Mouse (Mus musculus): ENCODE data around the gene Gm17482.

Gm17482 gene

DNA sequence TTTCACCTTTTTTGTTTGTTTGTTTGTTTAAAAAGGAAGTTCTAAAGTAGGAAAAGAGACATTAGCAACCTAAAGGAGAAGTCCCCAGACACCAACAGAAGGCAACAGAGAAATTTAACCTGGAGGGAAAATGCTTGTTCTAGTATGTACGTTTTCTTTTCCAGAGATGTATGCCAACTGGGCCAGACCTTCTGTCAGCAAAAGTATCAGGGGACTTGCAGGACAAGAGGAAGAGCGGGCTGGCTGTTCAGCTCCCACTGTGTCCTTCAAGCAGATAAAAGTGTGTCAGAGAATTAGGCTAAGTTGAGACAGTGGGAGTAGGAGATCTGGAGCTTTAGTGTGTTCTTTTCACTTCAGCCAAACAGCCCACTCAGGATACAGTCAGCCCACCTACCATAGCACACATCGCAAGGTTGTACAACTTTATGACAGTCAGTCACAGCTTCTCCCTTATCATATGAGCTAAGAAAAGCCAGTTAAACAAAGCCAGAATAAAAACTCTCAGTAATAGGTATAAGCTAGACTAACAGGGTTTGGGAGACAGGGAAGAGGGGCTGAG lies 18.4 kb downstream of the Gm17482 start:
- DNase-seq (ENCODE audit: low read depth, low spot score) = no peak

- DNase-seq (ENCODE audit: low read depth, low spot score) = no peak
Measured at GRCm38 (mm10) chr6:115251531-115251985, 24.4 kb downstream of the Gm17482 start.

DNA sequence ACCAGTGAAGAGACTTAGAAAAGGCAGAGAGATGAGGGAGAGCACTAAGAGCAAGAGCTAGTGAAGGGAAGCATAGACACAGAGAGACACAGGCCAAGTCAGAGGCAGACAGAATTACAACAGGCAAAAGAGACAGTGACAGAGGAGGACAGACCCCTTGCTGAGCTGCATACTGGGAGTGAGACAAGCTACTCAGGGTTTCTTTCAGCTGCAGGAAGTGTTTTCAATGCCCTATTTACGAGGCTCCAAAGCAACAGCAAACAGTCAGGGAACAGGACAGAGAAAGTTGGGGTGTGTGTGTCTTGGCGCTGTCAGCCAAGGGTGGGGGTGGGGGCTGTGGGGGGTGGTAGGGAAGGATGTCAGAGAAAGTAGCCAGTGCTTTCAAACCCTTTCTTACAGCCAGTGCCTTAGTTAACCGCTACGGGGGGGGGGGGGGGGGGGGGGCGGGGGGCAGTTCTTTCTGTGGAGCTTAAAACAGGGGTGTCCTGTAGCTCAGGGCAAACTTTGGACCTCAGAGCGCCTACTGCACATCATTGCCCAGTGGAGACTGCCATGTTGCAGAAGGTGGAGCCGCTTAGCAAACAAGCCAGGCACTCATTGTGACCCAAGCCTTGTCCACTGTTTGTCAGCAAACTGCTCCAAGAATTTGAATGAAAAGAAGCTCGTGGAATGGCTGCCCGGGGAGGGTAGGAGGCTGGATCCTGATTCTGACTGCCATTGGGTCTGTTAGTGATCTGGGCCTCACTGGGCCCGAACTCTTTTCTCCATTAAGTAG lies 25.1 kb downstream of the Gm17482 start, which contains the start of gene Timp4:
Gene Timp4 (minus strand): TSS at position 107 of the 775 bp plus-strand sequence.
- DNase-seq (ENCODE audit: low read depth, low spot score) = no peak

- DNase-seq (ENCODE audit: low read depth, low spot score) = no peak
Measured at GRCm38 (mm10) chr6:115255171-115255570, 28.0 kb downstream of the Gm17482 start.

GRCm38 (mm10) chr6:115260507-115260906 lies 33.4 kb downstream of the Gm17482 start:
- no peak for DNase-seq (ENCODE audit: low read depth, low spot score)

DNA sequence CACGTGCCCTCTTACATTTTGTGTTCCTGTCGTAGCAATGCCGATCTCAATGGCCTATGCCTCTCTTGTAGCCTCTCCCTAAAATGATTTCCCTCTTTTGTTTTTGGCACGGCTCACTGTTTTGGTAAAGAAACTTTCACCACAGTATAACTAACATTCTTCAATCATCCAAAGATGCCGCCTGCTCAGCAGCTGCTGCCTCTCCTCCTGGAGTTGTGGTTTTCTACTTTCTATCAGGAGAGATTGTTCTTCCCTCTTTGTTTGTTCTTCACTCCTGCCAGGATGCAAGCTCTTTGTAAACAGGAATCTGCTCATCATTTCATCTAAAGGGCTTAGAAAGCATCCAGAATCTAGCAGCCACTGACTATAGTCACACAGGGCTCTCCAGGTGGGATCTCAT lies 39.6 kb downstream of the Gm17482 start:
- no peak for DNase-seq (ENCODE audit: low read depth, low spot score)

GRCm38 (mm10) chr6:115267916-115268315 lies 40.8 kb downstream of the Gm17482 start:
- peak; percentile 25 for DNase-seq (ENCODE audit: low read depth, low spot score)

- no peak for DNase-seq (ENCODE audit: low read depth, low spot score)
Measured at GRCm38 (mm10) chr6:115268551-115269385, 41.6 kb downstream of the Gm17482 start.

DNA sequence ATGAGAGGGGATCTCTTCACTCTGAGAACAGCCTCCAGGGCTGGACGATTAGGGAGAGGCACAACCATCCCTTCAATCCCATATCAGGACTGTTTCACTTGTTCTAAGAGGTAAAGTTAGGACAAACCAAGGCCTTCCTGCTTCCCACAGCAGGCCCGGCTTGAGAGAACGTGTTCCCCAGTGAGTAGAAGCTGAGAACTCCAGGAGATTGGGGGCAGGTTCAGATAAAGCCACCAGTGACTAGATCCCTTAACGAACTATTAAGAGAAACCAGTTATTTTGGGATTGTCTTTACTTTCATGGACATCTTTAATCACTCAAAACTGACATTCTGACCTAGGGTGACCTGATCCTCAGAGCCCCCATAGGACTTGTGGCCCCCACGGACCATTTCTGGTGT lies 42.4 kb downstream of the Gm17482 start:
- no peak for DNase-seq (ENCODE audit: low read depth, low spot score)

DNA sequence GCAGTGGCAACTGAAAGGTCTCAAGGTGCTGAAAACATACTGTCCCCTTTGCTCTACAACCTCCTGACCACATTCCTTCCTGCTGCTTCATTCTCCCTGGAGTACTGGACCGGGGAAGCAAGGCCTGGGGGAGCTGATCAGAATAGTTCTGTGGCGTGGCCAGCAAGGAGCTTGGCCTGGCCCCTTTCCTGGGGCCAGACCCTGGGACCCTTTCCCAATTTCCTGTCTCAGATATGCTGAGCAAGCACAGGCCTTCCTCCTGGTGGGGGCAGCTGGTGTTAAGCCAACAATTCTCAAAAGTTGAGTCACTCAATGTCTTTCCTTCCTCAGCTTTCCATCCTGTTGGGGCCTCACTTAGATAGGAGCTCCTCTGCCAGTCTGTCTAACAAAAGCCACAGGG lies 42.9 kb downstream of the Gm17482 start:
- no peak for DNase-seq (ENCODE audit: low read depth, low spot score)

DNA sequence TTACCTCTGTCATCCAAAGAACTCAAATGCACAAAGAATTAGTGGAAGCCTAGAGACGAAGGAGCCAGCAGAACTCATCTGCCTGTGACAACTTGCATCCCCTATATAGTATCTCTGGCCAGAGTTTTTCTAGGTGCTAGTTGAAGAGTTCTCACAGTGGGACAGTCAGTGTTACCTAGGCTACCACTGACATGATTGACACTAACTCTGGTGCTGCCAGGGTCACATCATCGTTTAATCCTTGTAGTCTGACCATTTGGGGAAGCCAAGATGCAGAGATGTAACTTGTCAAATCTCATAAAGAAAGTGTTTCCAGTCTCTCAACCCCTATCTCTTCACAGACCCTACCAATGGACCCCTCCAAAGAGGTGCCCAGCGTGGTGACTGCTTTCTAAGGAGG lies 44.2 kb downstream of the Gm17482 start:
- DNase-seq (ENCODE audit: low read depth, low spot score) = no peak

DNA sequence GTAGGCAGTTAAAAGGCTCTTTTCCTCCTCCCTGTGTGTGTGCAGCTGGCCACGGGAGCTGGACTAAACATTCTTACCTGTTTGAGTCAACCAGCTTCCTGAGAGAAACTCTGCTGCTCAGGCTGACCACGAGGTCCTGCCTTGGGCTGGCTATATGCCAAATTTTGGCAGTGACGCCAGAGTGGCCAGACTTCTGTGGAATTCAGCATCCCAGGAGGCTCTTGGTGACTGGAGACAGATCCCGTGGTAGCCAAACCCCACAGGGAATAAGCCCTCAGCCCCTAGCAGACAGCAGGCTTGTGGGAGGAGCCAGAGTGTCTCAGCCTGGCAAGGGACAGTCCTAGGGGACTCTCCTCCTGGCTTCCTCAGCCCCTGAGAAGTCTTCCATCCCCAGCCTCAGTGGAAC lies 44.7 kb downstream of the Gm17482 start:
- no peak for DNase-seq (ENCODE audit: low read depth, low spot score)

DNA sequence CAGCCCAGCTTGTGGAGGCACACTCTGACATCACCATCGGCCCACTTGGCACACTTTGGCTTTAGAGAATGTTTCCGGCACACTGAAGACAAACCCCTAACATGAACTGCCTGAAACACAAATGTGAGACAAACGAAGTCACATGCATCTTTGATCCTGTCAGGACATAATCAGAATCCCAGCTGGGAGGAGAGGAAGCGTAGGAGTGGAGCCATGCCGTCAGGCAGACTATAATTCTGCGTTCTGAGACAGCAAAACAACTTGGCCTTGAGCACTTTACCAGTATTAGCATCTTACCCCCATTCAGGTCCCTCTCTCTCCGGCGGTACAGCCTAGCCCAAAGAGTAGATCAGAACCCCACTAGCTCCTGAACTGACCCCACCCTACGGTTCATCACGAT lies 46.2 kb downstream of the Gm17482 start:
- DNase-seq (ENCODE audit: low read depth, low spot score) = no peak

DNA sequence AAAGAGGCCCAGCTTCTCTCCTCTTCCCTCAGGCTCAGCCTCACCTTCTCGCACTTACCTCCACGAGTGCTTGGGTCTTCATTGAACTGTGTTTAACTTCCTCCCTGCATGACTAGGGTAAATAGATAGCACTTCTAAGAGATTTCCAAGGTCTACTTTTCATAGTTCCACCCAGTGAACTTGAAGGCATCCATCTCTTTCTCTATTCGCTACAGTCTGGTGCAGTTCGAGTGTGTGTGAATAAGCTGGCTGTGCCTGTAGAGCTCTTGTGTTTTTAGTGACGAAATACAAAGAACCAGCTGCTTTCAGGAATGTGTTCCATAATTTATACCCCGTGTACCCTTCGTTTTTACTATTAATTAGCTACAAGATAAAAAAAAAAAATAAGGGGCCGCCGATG lies 47.6 kb downstream of the Gm17482 start:
- no peak for DNase-seq (ENCODE audit: low read depth, low spot score)

GRCm38 (mm10) chr6:115275116-115275815 lies 48.1 kb downstream of the Gm17482 start:
- no peak for DNase-seq (ENCODE audit: low read depth, low spot score)

DNA sequence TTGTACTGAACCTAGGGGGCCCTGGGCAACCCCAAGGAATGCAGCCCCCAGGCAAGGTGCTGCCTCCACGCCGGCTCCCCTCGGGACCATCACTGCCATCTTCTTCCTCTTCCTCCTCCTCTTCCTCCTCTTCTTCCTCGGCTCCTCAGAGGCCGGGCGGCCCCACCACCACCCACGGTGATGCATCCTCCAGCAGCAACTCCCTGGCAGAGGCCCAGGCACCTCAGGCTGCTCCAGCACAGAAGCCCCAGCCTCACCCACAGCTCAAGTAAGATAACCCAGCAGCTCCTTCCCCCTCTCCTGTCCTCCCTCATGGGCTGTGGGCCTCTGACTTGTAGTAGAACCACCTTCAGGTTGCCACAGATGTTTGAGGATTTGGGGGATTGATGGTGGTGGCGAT lies 50.9 kb downstream of the Gm17482 start:
- DNase-seq (ENCODE audit: low read depth, low spot score) = no peak

- no peak for DNase-seq (ENCODE audit: low read depth, low spot score)
Measured at GRCm38 (mm10) chr6:115279639-115280038, 52.5 kb downstream of the Gm17482 start.

DNA sequence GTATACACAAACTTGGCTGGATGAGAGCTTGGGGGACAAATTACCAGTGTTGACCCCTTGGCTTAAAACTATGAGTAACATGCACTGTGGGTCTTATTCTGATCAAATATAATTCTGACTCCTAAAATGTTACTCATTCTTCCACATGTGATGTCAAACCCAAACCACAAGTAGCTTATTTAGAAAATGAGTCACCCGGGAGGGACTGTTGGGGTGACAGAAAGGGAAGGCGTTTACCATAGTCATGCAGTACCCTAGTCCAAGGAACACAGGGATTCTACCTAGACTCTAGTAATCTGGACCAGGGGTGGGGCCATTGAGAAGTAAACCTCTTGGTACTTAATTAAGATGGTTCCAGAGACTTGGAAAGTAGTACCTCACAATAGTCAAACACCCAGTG lies 57.0 kb downstream of the Gm17482 start:
- no peak for DNase-seq (ENCODE audit: low read depth, low spot score)

DNA sequence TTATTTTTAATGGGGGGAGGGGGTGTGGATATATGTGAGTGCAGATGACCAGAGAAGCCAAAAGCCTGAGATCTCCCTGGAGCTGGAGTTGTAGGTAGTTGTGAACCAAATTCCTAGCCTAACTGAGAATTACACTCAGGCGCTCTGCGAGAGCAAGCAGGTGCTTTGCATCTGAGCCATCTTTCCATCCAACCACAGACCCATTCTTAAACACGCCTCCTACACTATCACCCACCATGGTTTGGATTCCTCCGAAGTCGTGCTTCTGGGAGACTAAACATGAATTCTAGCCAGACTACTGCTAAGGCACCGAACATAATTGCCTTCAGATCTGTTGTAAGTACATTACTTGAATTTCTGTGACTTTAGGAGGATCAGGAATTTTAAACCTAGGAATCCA lies 59.3 kb downstream of the Gm17482 start:
- no peak for DNase-seq (ENCODE audit: low read depth, low spot score)

GRCm38 (mm10) chr6:115288223-115288622 lies 61.1 kb downstream of the Gm17482 start:
- no peak for DNase-seq (ENCODE audit: low read depth, low spot score)

DNA sequence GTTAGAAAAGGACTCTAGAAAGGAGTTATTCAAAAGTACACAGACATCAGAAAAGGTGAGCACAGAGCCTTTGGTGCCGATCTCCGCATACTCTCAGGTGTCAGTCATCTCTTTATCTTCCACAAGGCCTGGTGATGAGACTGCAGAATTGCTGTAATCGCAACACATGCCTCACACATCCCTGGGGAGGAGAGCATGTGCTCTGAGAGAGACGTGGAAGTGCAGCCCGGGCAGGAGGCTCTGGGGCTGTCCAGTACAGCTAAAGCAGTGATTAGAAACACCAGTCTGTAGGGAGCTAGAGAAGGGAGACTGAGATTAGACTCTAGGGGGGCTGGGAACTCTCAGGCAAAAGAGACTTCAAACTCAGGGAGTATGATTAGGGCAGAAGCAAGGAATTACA lies 63.4 kb downstream of the Gm17482 start:
- no peak for DNase-seq (ENCODE audit: low read depth, low spot score)

- no peak for DNase-seq (ENCODE audit: low read depth, low spot score)
Measured at GRCm38 (mm10) chr6:115291068-115291467, 63.9 kb downstream of the Gm17482 start.

Data from retina, adult 2 months (tissue).